ENCODE assay signal across 8 mouse cellular contexts in genomic region chr2:155473570-155474088, GRCm38 (mm10). TPM values are rescaled to one million over a fixed set of nuclear protein-coding genes. Genes with fewer than 3 reads are reported as not detected.
DNase-seq lines count a peak whose midpoint lies in the region; ATAC-seq and TF ChIP-seq lines count a peak whose summit lies in the region.

Gene Ncoa6 (minus strand): TSS chr2:155473894.

- H3K9ac ChIP-seq in embryonic facial prominence, embryonic 14.5 days (ENCODE audit: low read depth, low read length): peak within 1 kb of the TSS; percentile 99
- H3K9ac ChIP-seq in kidney, embryonic 14.5 days (ENCODE audit: low read depth, low read length): peak within 1 kb of the TSS; percentile 99
- peak within 1 kb of the TSS; percentile 95 for H3K9ac ChIP-seq in liver, embryonic 12.5 days
- peak within 1 kb of the TSS; percentile 99 for H3K9ac ChIP-seq in stomach, embryonic 14.5 days (replicated peaks; ENCODE audit: low read depth, low read length)

- peak within 1 kb of the TSS; percentile 79 for H3ac ChIP-seq in C2C12 (ENCODE audit: control insufficient read depth, insufficient read length, low read depth)

- H3K79me2 ChIP-seq in C2C12 (ENCODE audit: control insufficient read depth, insufficient read depth): peaks cover 50% of the 10 kb centered on the region

- no peak for TF ChIP-seq CTCF in C2C12 (IDR thresholded peaks at IDR 0.05; ENCODE audit: control insufficient read depth, insufficient read depth, insufficient read length)
- TF ChIP-seq CTCF in bone marrow, adult 2 months (IDR thresholded peaks at IDR 0.05; ENCODE audit: control insufficient read depth, insufficient read depth, low read length): no peak

- peak within 1 kb of the TSS; percentile 81 for H3K4me2 ChIP-seq in embryonic facial prominence, embryonic 14.5 days (ENCODE audit: low read depth, low read length)
- H3K4me2 ChIP-seq in kidney, embryonic 14.5 days (replicated peaks; ENCODE audit: low read depth, low read length): peak within 1 kb of the TSS; percentile 78
- peak within 1 kb of the TSS; percentile 86 for H3K4me2 ChIP-seq in liver, embryonic 12.5 days
- peak within 1 kb of the TSS; percentile 67 for H3K4me2 ChIP-seq in stomach, embryonic 14.5 days (replicated peaks; ENCODE audit: low read depth, low read length)

- H3K36me3 ChIP-seq in C2C12 (ENCODE audit: control insufficient read depth, insufficient read depth): no peaks in the 10 kb centered on the region
- H3K36me3 ChIP-seq in embryonic facial prominence, embryonic 14.5 days (ENCODE audit: control insufficient read depth, insufficient read depth, low read length): no peaks in the 10 kb centered on the region
- H3K36me3 ChIP-seq in heart, embryonic 10.5 days: no peaks in the 10 kb centered on the region
- no peaks in the 10 kb centered on the region for H3K36me3 ChIP-seq in kidney, embryonic 14.5 days (ENCODE audit: control insufficient read depth, insufficient read depth, low read length)
- no peaks in the 10 kb centered on the region for H3K36me3 ChIP-seq in liver, embryonic 12.5 days
- no peaks in the 10 kb centered on the region for H3K36me3 ChIP-seq in stomach, embryonic 14.5 days (ENCODE audit: control insufficient read depth, insufficient read depth, low read length)

- H3K4me1 ChIP-seq in bone marrow, adult 2 months (ENCODE audit: control insufficient read depth, insufficient read depth, low read length): no peaks in the 10 kb centered on the region; the same call in 1 of the 2 replicates
- peaks cover 7% of the 10 kb centered on the region for H3K4me1 ChIP-seq in embryonic facial prominence, embryonic 14.5 days (ENCODE audit: control insufficient read depth, insufficient read depth, low read length)
- H3K4me1 ChIP-seq in heart, embryonic 10.5 days: peaks cover 24% of the 10 kb centered on the region
- peaks cover 5% of the 10 kb centered on the region; the same call in 1 of the 2 replicates for H3K4me1 ChIP-seq in kidney, embryonic 14.5 days (ENCODE audit: control insufficient read depth, insufficient read depth, low read length)
- peaks cover 40% of the 10 kb centered on the region for H3K4me1 ChIP-seq in liver, embryonic 12.5 days
- peaks cover 21% of the 10 kb centered on the region for H3K4me1 ChIP-seq in stomach, embryonic 14.5 days (ENCODE audit: control insufficient read depth, insufficient read depth, low read length)

- DNase-seq in embryonic facial prominence, embryonic 14.5 days (ENCODE audit: low spot score): peak; percentile 91
- peak; percentile 89 for DNase-seq in heart, embryonic 10.5 days (ENCODE audit: low spot score)
- DNase-seq in natural killer cell, adult 2 months (ENCODE audit: low spot score in 2 of 2): peak; percentile 36 to 54

- under 1% methylated on average over 65 of the region's 72 CpGs for WGBS in bone marrow, adult 2 months
- WGBS in embryonic facial prominence, embryonic 14.5 days: 0% methylated on average over 20 of the region's 72 CpGs
- 1% methylated on average over 71 of the region's 72 CpGs for WGBS in heart, embryonic 10.5 days
- WGBS in kidney, embryonic 14.5 days: 2% methylated on average over 49 of the region's 72 CpGs
- under 1% methylated on average over 44 of the region's 72 CpGs for WGBS in liver, embryonic 12.5 days (ENCODE audit: insufficient replicate concordance)
- whole genome bisulfite sequencing in stomach, embryonic 14.5 days: 0% methylated on average over 30 of the region's 72 CpGs

- no peaks in the 10 kb centered on the region for H3K27me3 ChIP-seq in C2C12 (ENCODE audit: control insufficient read depth, insufficient read depth, insufficient read length)
- no peaks in the 10 kb centered on the region for H3K27me3 ChIP-seq in embryonic facial prominence, embryonic 14.5 days (replicated peaks; ENCODE audit: control insufficient read depth, insufficient read depth, low read length)
- no peaks in the 10 kb centered on the region; the same call in 1 of the 2 replicates for H3K27me3 ChIP-seq in heart, embryonic 10.5 days (ENCODE audit: insufficient read depth, poor library complexity, severe bottlenecking)
- H3K27me3 ChIP-seq in kidney, embryonic 14.5 days (ENCODE audit: control insufficient read depth, insufficient read depth, low read length): no peaks in the 10 kb centered on the region
- H3K27me3 ChIP-seq in liver, embryonic 12.5 days (replicated peaks): no peaks in the 10 kb centered on the region
- H3K27me3 ChIP-seq in stomach, embryonic 14.5 days (ENCODE audit: control insufficient read depth, insufficient read depth, low read length): no peaks in the 10 kb centered on the region

- peak; percentile 85 for ATAC-seq in embryonic facial prominence, embryonic 14.5 days (ENCODE audit: low read depth)
- peak; percentile 87 for ATAC-seq in kidney, embryonic 14.5 days (ENCODE audit: low FRiP score, low TSS enrichment)
- ATAC-seq in liver, embryonic 12.5 days: peak; percentile 84
- ATAC-seq in stomach, embryonic 14.5 days (ENCODE audit: insufficient number of reproducible peaks, insufficient read depth, low FRiP score, low read depth): peak; percentile 90

- peak within 1 kb of the TSS; percentile 65 for H3K4me3 ChIP-seq in C2C12 (ENCODE audit: insufficient read depth, poor library complexity, severe bottlenecking)
- peak within 1 kb of the TSS; percentile 87 for H3K4me3 ChIP-seq in bone marrow, adult 2 months (replicated peaks; ENCODE audit: control insufficient read depth, low read depth, low read length)
- peak within 1 kb of the TSS; percentile 92 for H3K4me3 ChIP-seq in embryonic facial prominence, embryonic 14.5 days (ENCODE audit: low read depth, low read length)
- H3K4me3 ChIP-seq in heart, embryonic 10.5 days: peak within 1 kb of the TSS; percentile 95
- peak within 1 kb of the TSS; percentile 74 for H3K4me3 ChIP-seq in kidney, embryonic 14.5 days (ENCODE audit: low read length)
- peak within 1 kb of the TSS; percentile 98 for H3K4me3 ChIP-seq in liver, embryonic 12.5 days
- H3K4me3 ChIP-seq in stomach, embryonic 14.5 days (ENCODE audit: low read depth, low read length): peak within 1 kb of the TSS; percentile 81

- no peaks in the 10 kb centered on the region for H3K9me3 ChIP-seq in embryonic facial prominence, embryonic 14.5 days (ENCODE audit: control insufficient read depth, low read length)
- H3K9me3 ChIP-seq in heart, embryonic 10.5 days: no peaks in the 10 kb centered on the region
- no peaks in the 10 kb centered on the region for H3K9me3 ChIP-seq in kidney, embryonic 14.5 days (ENCODE audit: control insufficient read depth, low read length)
- no peaks in the 10 kb centered on the region for H3K9me3 ChIP-seq in liver, embryonic 12.5 days (replicated peaks)
- no peaks in the 10 kb centered on the region for H3K9me3 ChIP-seq in stomach, embryonic 14.5 days (ENCODE audit: control insufficient read depth, low read depth, low read length)

- H3K27ac ChIP-seq in bone marrow, adult 2 months (ENCODE audit: control insufficient read depth, insufficient read depth, low read depth, low read length, poor library complexity): peak within 1 kb of the TSS; percentile 81; the same call in 1 of the 2 replicates
- H3K27ac ChIP-seq in embryonic facial prominence, embryonic 14.5 days (replicated peaks; ENCODE audit: low read depth, low read length): peak within 1 kb of the TSS; percentile 90
- H3K27ac ChIP-seq in heart, embryonic 10.5 days: peak within 1 kb of the TSS; percentile 98
- H3K27ac ChIP-seq in kidney, embryonic 14.5 days (ENCODE audit: low read depth, low read length): peak within 1 kb of the TSS; percentile 83
- H3K27ac ChIP-seq in liver, embryonic 12.5 days: peak within 1 kb of the TSS; percentile 91
- H3K27ac ChIP-seq in stomach, embryonic 14.5 days (ENCODE audit: low read length): peak within 1 kb of the TSS; percentile 88

- 0 out of 2 replicates have a peak, but pooled peaks have one; percentile 18 for TF ChIP-seq POLR2A in bone marrow, adult 2 months (IDR thresholded peaks at IDR 0.05; ENCODE audit: borderline replicate concordance, control insufficient read depth, low read depth, low read length)

- peaks cover 40% of the 10 kb centered on the region for H3K79me3 ChIP-seq in C2C12 (ENCODE audit: low read depth)

TF ChIP-seq in C2C12, 6 proteins besides CTCF, POLR2A, EP300 and RAD21:
- TF ChIP-seq MYOG (IDR thresholded peaks at IDR 0.05; ENCODE audit: control insufficient read depth, extremely low read depth, insufficient read length): no peak
- TF ChIP-seq MYOD1 (IDR thresholded peaks at IDR 0.05; ENCODE audit: control insufficient read depth, insufficient read length, low read depth): no peak
- TF ChIP-seq MAX (IDR thresholded peaks at IDR 0.05): no peak
- TF ChIP-seq USF1 (IDR thresholded peaks at IDR 0.05; ENCODE audit: low read depth): peak; percentile 66

RNA-seq across cellular contexts. Expression of gene Ncoa6, which starts in this region (rescaled TPM):
- polyA plus RNA-seq in C2C12 (2012; fragmentation: generic; extraction: Trizol): 9.4 TPM
- polyA plus RNA-seq in bone marrow, adult 2 months (2011; ENCODE audit: insufficient read depth, insufficient read length, low replicate concordance, missing spikeins): 18.1 and 35.1 TPM in 2 replicates
- 23.0 and 27.4 TPM in 2 replicates for polyA plus RNA-seq in embryonic facial prominence, embryonic 14.5 days (2014; fragmentation: Nextera tagmentation; extraction: Ambion mirVana)
- polyA plus RNA-seq in heart, embryonic 10.5 days (2016; fragmentation: Nextera tagmentation; extraction: Ambion mirVana): 16.2 and 17.9 TPM in 2 replicates
- polyA plus RNA-seq in kidney, embryonic 14.5 days (2014; fragmentation: Nextera tagmentation; extraction: Ambion mirVana): 25.5 and 30.0 TPM in 2 replicates
- 9.2 and 10.4 TPM in 2 replicates for polyA plus RNA-seq in liver, embryonic 12.5 days (2016; fragmentation: Nextera tagmentation; extraction: Ambion mirVana)
- polyA plus RNA-seq in stomach, embryonic 14.5 days (2014; fragmentation: Nextera tagmentation; extraction: Ambion mirVana): 33.4 and 35.6 TPM in 2 replicates

Comparison
In these comparisons a context has a peak if more than half of its experiments do, and no peak if none do; other contexts are left out.
1. Peak in every context shown above with its lines: DNase-seq, ATAC-seq, H3K4me3 ChIP-seq and H3K27ac ChIP-seq.